Mouse (Mus musculus): ENCODE data around the gene Gipr. TPM values are rescaled to one million over a fixed set of nuclear protein-coding genes. Genes with fewer than 3 reads are reported as not detected.

Gipr gene
- polyA plus RNA-seq, 1 experiment from 2014 or later = 5.1 TPM

- no peak overlapping the region for H3K27ac ChIP-seq
- H3K4me1 ChIP-seq = no peaks in the 10 kb centered on the region
- H3K9me3 ChIP-seq = no peaks in the 10 kb centered on the region
- peaks cover 16% of the 10 kb centered on the region for H3K36me3 ChIP-seq
- no peaks in the 10 kb centered on the region for H3K27me3 ChIP-seq
- H3K9ac ChIP-seq = no peak overlapping the region
- 58% methylated on average over 15 of the region's 15 CpGs for WGBS
- no peak overlapping the region for H3K4me3 ChIP-seq
- ATAC-seq (ENCODE audit: borderline replicate concordance, extremely low read depth, low FRiP score, low TSS enrichment) = peak; percentile 49; the same call in 1 of the 2 replicates
- no peak overlapping the region for H3K4me2 ChIP-seq
These were observed 36.3 kb upstream of the Gipr start for GRCm38 (mm10) chr7:19202065-19202850.

GRCm38 (mm10) chr7:19201660-19202059 is 35.7 kb upstream of the Gipr start:
- Histone ChIP-seq H3K9ac (no peak overlapping the region), H3K4me2 (no peak overlapping the region), H3K27ac (no peak overlapping the region), H3K36me3 (peaks cover 16% of the 10 kb centered on the region), H3K4me3 (no peak overlapping the region), H3K27me3 (no peaks in the 10 kb centered on the region), H3K9me3 (no peaks in the 10 kb centered on the region), H3K4me1 (no peaks in the 10 kb centered on the region)
- 70% methylated on average over 15 of the region's 15 CpGs for WGBS
- ATAC-seq (ENCODE audit: borderline replicate concordance, extremely low read depth, low FRiP score, low TSS enrichment) = 0 out of 2 replicates have a peak, but pooled peaks have one; percentile 19

GRCm38 (mm10) chr7:19197985-19198384 is 32.1 kb upstream of the Gipr start:
- Histone ChIP-seq H3K9me3 (no peaks in the 10 kb centered on the region), H3K36me3 (peaks cover 30% of the 10 kb centered on the region), H3K4me3 (no peak overlapping the region), H3K9ac (no peak overlapping the region), H3K4me1 (no peaks in the 10 kb centered on the region), H3K4me2 (no peak overlapping the region), H3K27me3 (no peaks in the 10 kb centered on the region), H3K27ac (no peak overlapping the region)
- ATAC-seq (ENCODE audit: borderline replicate concordance, extremely low read depth, low FRiP score, low TSS enrichment) = no peak
- WGBS = 29% methylated on average over 2 of the region's 2 CpGs

GRCm38 (mm10) chr7:19196676-19197075 is 30.7 kb upstream of the Gipr start:
- 59% methylated on average over 6 of the region's 6 CpGs for WGBS
- no peak overlapping the region for H3K4me2 ChIP-seq
- no peak for ATAC-seq (ENCODE audit: borderline replicate concordance, extremely low read depth, low FRiP score, low TSS enrichment)
- H3K27ac ChIP-seq = no peak overlapping the region
- H3K4me3 ChIP-seq = no peak overlapping the region
- H3K27me3 ChIP-seq = no peaks in the 10 kb centered on the region
- no peaks in the 10 kb centered on the region for H3K4me1 ChIP-seq
- H3K9ac ChIP-seq = no peak overlapping the region
- no peaks in the 10 kb centered on the region for H3K9me3 ChIP-seq
- peaks cover 37% of the 10 kb centered on the region for H3K36me3 ChIP-seq

GRCm38 (mm10) chr7:19194676-19195075 is 28.7 kb upstream of the Gipr start:
- Histone ChIP-seq H3K4me1 (no peaks in the 10 kb centered on the region), H3K36me3 (peaks cover 39% of the 10 kb centered on the region), H3K27me3 (no peaks in the 10 kb centered on the region), H3K9ac (no peak overlapping the region), H3K27ac (no peak overlapping the region), H3K4me2 (no peak overlapping the region), H3K4me3 (no peak overlapping the region), H3K9me3 (no peaks in the 10 kb centered on the region)
- ATAC-seq (ENCODE audit: borderline replicate concordance, extremely low read depth, low FRiP score, low TSS enrichment) = no peak
- 96% methylated on average over 4 of the region's 4 CpGs for WGBS

GRCm38 (mm10) chr7:19184758-19185157 is 18.8 kb upstream of the Gipr start:
- Histone ChIP-seq H3K9ac (no peak overlapping the region), H3K27ac (no peak overlapping the region), H3K4me2 (no peak overlapping the region), H3K4me1 (peaks cover 25% of the 10 kb centered on the region), H3K27me3 (peaks cover 11% of the 10 kb centered on the region), H3K9me3 (no peaks in the 10 kb centered on the region), H3K36me3 (peaks cover 6% of the 10 kb centered on the region), H3K4me3 (no peak overlapping the region)
- no peak for ATAC-seq (ENCODE audit: borderline replicate concordance, extremely low read depth, low FRiP score, low TSS enrichment)
- 64% methylated on average over 6 of the region's 6 CpGs for WGBS

- H3K9ac ChIP-seq = no peak overlapping the region
- peaks cover 29% of the 10 kb centered on the region for H3K4me1 ChIP-seq
- H3K27ac ChIP-seq = no peak overlapping the region
- no peak overlapping the region for H3K4me2 ChIP-seq
- WGBS = 80% methylated on average over 2 of the region's 2 CpGs
- H3K4me3 ChIP-seq = no peak overlapping the region
- H3K9me3 ChIP-seq = no peaks in the 10 kb centered on the region
- H3K36me3 ChIP-seq = peaks cover 6% of the 10 kb centered on the region
- no peak for ATAC-seq (ENCODE audit: borderline replicate concordance, extremely low read depth, low FRiP score, low TSS enrichment)
- peaks cover 16% of the 10 kb centered on the region for H3K27me3 ChIP-seq
These were observed 18.3 kb upstream of the Gipr start for GRCm38 (mm10) chr7:19184250-19184649.

- Histone ChIP-seq H3K4me3 (peak overlapping the region; percentile 57), H3K27ac (no peak overlapping the region), H3K27me3 (peaks cover 49% of the 10 kb centered on the region), H3K4me1 (peaks cover 44% of the 10 kb centered on the region), H3K9ac (peak overlapping the region; percentile 67), H3K36me3 (peaks cover 1% of the 10 kb centered on the region), H3K9me3 (no peaks in the 10 kb centered on the region), H3K4me2 (peak overlapping the region; percentile 82)
- WGBS = 1% methylated on average over 27 of the region's 27 CpGs
- ATAC-seq (ENCODE audit: borderline replicate concordance, extremely low read depth, low FRiP score, low TSS enrichment) = peak; percentile 27
These were observed 15.0 kb upstream of the Gipr start for GRCm38 (mm10) chr7:19180862-19181429.

GRCm38 (mm10) chr7:19179936-19180335 is 14.0 kb upstream of the Gipr start:
- Histone ChIP-seq H3K4me2 (peak overlapping the region; percentile 50; the same call in 1 of the 2 replicates), H3K9me3 (no peaks in the 10 kb centered on the region), H3K36me3 (no peaks in the 10 kb centered on the region), H3K27ac (no peak overlapping the region), H3K9ac (no peak overlapping the region), H3K4me1 (peaks cover 44% of the 10 kb centered on the region), H3K4me3 (no peak overlapping the region), H3K27me3 (peaks cover 58% of the 10 kb centered on the region)
- WGBS = 33% methylated on average over 6 of the region's 6 CpGs
- ATAC-seq (ENCODE audit: borderline replicate concordance, extremely low read depth, low FRiP score, low TSS enrichment) = no peak

- Histone ChIP-seq H3K27ac (no peak overlapping the region), H3K27me3 (peaks cover 63% of the 10 kb centered on the region), H3K9me3 (no peaks in the 10 kb centered on the region), H3K9ac (no peak overlapping the region), H3K4me2 (peak overlapping the region; percentile 50), H3K36me3 (no peaks in the 10 kb centered on the region), H3K4me3 (peak overlapping the region; percentile 19), H3K4me1 (peaks cover 39% of the 10 kb centered on the region)
- ATAC-seq (ENCODE audit: borderline replicate concordance, extremely low read depth, low FRiP score, low TSS enrichment) = 0 out of 2 replicates have a peak, but pooled peaks have one; percentile 15
- under 1% methylated on average over 25 of the region's 32 CpGs for WGBS
These were observed 13.2 kb upstream of the Gipr start for GRCm38 (mm10) chr7:19179173-19179572.

GRCm38 (mm10) chr7:19178443-19179092 is 12.6 kb upstream of the Gipr start:
- Histone ChIP-seq H3K4me1 (peaks cover 39% of the 10 kb centered on the region), H3K36me3 (no peaks in the 10 kb centered on the region), H3K4me3 (peak overlapping the region; percentile 19), H3K9ac (no peak overlapping the region), H3K27me3 (peaks cover 66% of the 10 kb centered on the region), H3K27ac (no peak overlapping the region), H3K4me2 (peak overlapping the region; percentile 50), H3K9me3 (no peaks in the 10 kb centered on the region)
- 7% methylated on average over 27 of the region's 27 CpGs for WGBS
- ATAC-seq (ENCODE audit: borderline replicate concordance, extremely low read depth, low FRiP score, low TSS enrichment) = no peak

- Histone ChIP-seq H3K9ac (no peak overlapping the region), H3K4me2 (0 out of 2 replicates have a peak overlapping the region, but pooled peaks have one; percentile 50), H3K4me3 (no peak overlapping the region), H3K36me3 (no peaks in the 10 kb centered on the region), H3K27ac (no peak overlapping the region), H3K27me3 (peaks cover 68% of the 10 kb centered on the region), H3K9me3 (no peaks in the 10 kb centered on the region), H3K4me1 (peaks cover 44% of the 10 kb centered on the region)
- no peak for ATAC-seq (ENCODE audit: borderline replicate concordance, extremely low read depth, low FRiP score, low TSS enrichment)
- WGBS = 7% methylated on average over 18 of the region's 18 CpGs
These were observed 12.1 kb upstream of the Gipr start for GRCm38 (mm10) chr7:19178035-19178434.
